Mouse (Mus musculus) ES-Bruce4 (cell line): ENCODE results near the gene Tll2.

Source experiments
- CTCF ChIP-seq: IDR thresholded peaks from one replicate; pipeline ENCODE4 v1.8.1; 2011; ENCODE audit warnings: low read depth, low read length
- EP300 ChIP-seq: IDR thresholded peaks from 2 replicates; pipeline ENCODE4 v1.6.1; 2011; ENCODE audit warnings: low read depth, low read length; ENCODE audit not compliant: insufficient read depth
- POLR2A ChIP-seq: IDR thresholded peaks from one replicate; pipeline ENCODE4 v1.8.1; 2011; ENCODE audit warnings: low read length; ENCODE audit not compliant: insufficient read depth

DNA sequence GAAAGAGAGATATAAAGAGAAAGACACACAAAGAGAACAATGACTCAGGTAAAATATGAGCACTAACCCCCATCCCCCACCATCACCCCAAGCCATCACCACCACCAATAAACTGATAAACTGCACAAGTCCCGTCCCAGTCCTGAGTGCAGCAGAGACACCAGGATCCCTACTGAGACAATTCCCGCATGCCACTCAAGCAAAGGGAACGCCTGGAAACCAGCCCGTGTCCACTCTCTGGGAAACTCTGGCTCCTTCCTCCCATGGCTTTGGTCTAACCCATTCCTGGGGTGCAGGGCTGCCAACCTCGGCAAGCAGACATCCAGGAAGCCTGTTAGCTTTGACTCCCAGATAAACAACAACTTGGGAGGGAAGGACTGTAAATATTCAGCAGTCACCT lies 96.6 kb downstream of the Tll2 start:
- TF ChIP-seq POLR2A (no peak), CTCF (no peak), EP300 (no peak)
